Mouse (Mus musculus): ENCODE measurements around the gene Tspan5. TPM values are rescaled to one million over a fixed set of nuclear protein-coding genes. Genes with fewer than 3 reads are reported as not detected.

Gene Tspan5
- total and polyA plus RNA-seq, 2 experiments = 0.48 to 0.65 TPM

DNA sequence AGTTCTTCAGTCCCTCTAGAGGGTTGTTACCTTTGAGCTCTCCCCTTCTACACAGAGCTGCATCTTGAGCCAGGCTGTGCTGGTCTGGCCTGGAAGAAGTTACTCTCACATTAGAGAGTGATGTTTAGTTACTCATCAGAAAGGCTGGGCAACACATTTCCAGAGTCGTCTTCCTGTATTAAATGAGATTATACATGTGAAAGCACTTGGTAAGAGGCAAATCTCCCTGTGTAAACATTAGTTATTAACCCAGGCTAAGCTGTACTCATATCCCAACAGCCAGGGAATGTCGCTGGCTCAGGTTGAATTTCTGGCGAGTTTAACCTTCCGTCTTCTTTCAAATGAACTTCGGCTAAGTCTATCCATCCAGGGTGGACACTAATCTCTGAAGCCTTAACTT is 9.3 kb downstream of the Tspan5 start:
- H3K4me3 ChIP-seq (ENCODE audit: insufficient read depth, low read depth, low read length) = no peak overlapping the region
- no peak for TF ChIP-seq POLR2A (IDR thresholded peaks at IDR 0.05; ENCODE audit: extremely low read depth, insufficient read depth, low read length)
- TF ChIP-seq CTCF (IDR thresholded peaks at IDR 0.05; ENCODE audit: low read depth, low read length) = no peak
- no peak overlapping the region for H3K9ac ChIP-seq (ENCODE audit: low read depth, low read length)
- no peak for DNase-seq (ENCODE audit: extremely low read depth, low read depth, low spot score)
- no peaks in the 10 kb centered on the region for H3K79me2 ChIP-seq (ENCODE audit: control insufficient read depth, insufficient read depth, low read length)
- WGBS = 75% methylated on average over 5 of the region's 5 CpGs
- no peak overlapping the region for H3K27ac ChIP-seq (replicated peaks; ENCODE audit: insufficient read depth, low read depth, low read length)
- H3K36me3 ChIP-seq (ENCODE audit: control insufficient read depth, insufficient read depth, low read length) = no peaks in the 10 kb centered on the region
- H3K27me3 ChIP-seq (ENCODE audit: control insufficient read depth, insufficient read depth, low read length) = peaks cover 2% of the 10 kb centered on the region; the same call in 1 of the 2 replicates
- no peaks in the 10 kb centered on the region for H3K4me1 ChIP-seq (ENCODE audit: control insufficient read depth, insufficient read depth, low read length)

DNA sequence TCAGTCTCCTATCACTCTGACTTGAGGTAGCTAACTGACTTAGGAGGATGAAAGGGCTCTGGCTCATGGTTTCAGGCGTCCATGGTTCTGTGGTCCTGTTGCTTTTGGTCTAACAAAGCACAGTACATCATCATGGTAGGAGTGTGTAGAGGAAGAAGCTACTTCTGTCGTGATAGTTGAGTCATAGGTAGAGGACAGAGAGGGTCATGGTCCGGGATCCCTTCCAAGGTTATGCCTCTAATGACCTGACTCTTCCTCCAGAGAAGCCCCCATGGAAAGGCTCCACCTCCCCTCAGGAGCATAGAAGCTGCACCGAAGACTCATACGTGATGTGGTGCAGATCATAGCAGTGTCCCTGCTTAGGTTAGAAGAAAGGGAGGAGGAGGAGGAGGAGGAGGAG is 10.1 kb downstream of the Tspan5 start:
- H3K79me2 ChIP-seq (ENCODE audit: control insufficient read depth, insufficient read depth, low read length) = no peaks in the 10 kb centered on the region
- H3K27me3 ChIP-seq (ENCODE audit: control insufficient read depth, insufficient read depth, low read length) = peaks cover 2% of the 10 kb centered on the region; the same call in 1 of the 2 replicates

DNA sequence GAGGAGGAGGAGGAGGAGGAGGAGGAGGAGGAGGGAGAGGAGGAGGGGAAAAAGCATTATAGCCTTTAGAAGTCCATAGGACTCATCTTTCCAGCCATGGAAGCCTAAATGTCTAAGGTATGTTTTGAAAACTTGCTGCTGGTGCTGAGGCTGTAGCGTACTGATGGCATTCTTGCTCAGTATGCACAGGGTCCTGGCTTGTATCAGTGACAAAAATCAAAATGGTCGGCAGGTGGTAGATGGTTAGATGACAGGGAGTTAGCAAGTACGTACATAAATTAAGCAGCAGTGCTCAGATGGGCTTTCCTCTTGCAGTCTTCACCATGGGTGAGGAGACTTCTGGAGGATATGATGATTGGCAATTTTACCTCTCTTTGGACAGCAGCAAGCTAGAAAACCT is 10.8 kb downstream of the Tspan5 start:
- Histone ChIP-seq H3K4me3 (ENCODE audit: insufficient read depth, low read depth, low read length) (no peak overlapping the region), H3K4me1 (ENCODE audit: control insufficient read depth, insufficient read depth, low read length) (no peaks in the 10 kb centered on the region), H3K79me2 (ENCODE audit: control insufficient read depth, insufficient read depth, low read length) (no peaks in the 10 kb centered on the region), H3K27me3 (ENCODE audit: control insufficient read depth, insufficient read depth, low read length) (peaks cover 2% of the 10 kb centered on the region; the same call in 1 of the 2 replicates), H3K9ac (ENCODE audit: low read depth, low read length) (no peak overlapping the region), H3K27ac (replicated peaks; ENCODE audit: insufficient read depth, low read depth, low read length) (no peak overlapping the region), H3K36me3 (ENCODE audit: control insufficient read depth, insufficient read depth, low read length) (no peaks in the 10 kb centered on the region)
- 70% methylated on average over 3 of the region's 3 CpGs for WGBS
- no peak for DNase-seq (ENCODE audit: extremely low read depth, low read depth, low spot score)
- TF ChIP-seq CTCF (IDR thresholded peaks at IDR 0.05; ENCODE audit: low read depth, low read length) (no peak), POLR2A (IDR thresholded peaks at IDR 0.05; ENCODE audit: extremely low read depth, insufficient read depth, low read length) (no peak)

More for the DNA sequence above, 10.1 kb downstream of the Tspan5 start:
- TF ChIP-seq POLR2A (IDR thresholded peaks at IDR 0.05; ENCODE audit: extremely low read depth, insufficient read depth, low read length) = no peak
- TF ChIP-seq CTCF (IDR thresholded peaks at IDR 0.05; ENCODE audit: low read depth, low read length) = no peak
- WGBS = 65% methylated on average over 5 of the region's 5 CpGs
- Histone ChIP-seq H3K36me3 (ENCODE audit: control insufficient read depth, insufficient read depth, low read length) (no peaks in the 10 kb centered on the region), H3K4me1 (ENCODE audit: control insufficient read depth, insufficient read depth, low read length) (no peaks in the 10 kb centered on the region), H3K9ac (ENCODE audit: low read depth, low read length) (no peak overlapping the region), H3K4me3 (ENCODE audit: insufficient read depth, low read depth, low read length) (no peak overlapping the region), H3K27ac (replicated peaks; ENCODE audit: insufficient read depth, low read depth, low read length) (no peak overlapping the region)
- DNase-seq (ENCODE audit: extremely low read depth, low read depth, low spot score) = no peak

DNA sequence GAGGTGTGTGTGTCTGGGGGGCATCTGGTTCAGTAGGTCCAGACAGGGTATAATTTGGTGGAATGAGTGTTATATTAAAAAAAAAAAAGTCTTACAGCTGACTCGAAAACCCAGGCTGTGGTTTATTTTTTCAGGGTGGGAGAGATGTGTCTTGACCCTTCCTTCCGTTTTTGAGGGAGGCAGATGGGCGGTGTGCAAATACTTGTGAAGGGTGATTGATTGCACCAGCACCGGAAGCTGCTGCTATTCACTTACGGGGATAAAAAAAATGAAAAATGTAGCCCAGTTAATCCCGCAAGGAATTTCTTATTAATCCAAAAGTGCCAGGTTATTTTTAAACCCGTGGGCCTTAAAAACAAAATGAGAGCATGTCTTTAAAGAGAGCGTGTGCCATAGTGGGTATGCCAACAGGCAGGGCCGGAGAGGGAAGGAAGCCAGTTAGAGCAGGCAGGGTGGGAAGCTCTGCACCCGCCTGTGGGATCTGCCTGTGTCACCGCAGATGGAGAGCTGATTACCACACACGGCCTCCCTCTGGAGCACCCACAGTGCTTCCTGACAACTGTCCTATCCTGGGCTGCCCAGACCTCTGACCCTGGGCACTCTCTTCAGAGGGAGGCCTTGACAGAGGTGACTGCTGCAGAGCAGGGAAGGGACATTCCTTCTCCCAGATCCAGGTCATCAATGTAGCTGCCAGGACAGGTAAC is 11.3 kb downstream of the Tspan5 start:
- Histone ChIP-seq H3K36me3 (ENCODE audit: control insufficient read depth, insufficient read depth, low read length) (no peaks in the 10 kb centered on the region), H3K4me3 (ENCODE audit: insufficient read depth, low read depth, low read length) (no peak overlapping the region), H3K9ac (ENCODE audit: low read depth, low read length) (no peak overlapping the region), H3K79me2 (ENCODE audit: control insufficient read depth, insufficient read depth, low read length) (no peaks in the 10 kb centered on the region), H3K27me3 (ENCODE audit: control insufficient read depth, insufficient read depth, low read length) (peaks cover 2% of the 10 kb centered on the region; the same call in 1 of the 2 replicates), H3K4me1 (ENCODE audit: control insufficient read depth, insufficient read depth, low read length) (no peaks in the 10 kb centered on the region), H3K27ac (replicated peaks; ENCODE audit: insufficient read depth, low read depth, low read length) (no peak overlapping the region)
- no peak for TF ChIP-seq CTCF (IDR thresholded peaks at IDR 0.05; ENCODE audit: low read depth, low read length)
- no peak for TF ChIP-seq POLR2A (IDR thresholded peaks at IDR 0.05; ENCODE audit: extremely low read depth, insufficient read depth, low read length)
- 40% methylated on average over 12 of the region's 12 CpGs for WGBS
- DNase-seq (ENCODE audit: extremely low read depth, low read depth, low spot score) = no peak

DNA sequence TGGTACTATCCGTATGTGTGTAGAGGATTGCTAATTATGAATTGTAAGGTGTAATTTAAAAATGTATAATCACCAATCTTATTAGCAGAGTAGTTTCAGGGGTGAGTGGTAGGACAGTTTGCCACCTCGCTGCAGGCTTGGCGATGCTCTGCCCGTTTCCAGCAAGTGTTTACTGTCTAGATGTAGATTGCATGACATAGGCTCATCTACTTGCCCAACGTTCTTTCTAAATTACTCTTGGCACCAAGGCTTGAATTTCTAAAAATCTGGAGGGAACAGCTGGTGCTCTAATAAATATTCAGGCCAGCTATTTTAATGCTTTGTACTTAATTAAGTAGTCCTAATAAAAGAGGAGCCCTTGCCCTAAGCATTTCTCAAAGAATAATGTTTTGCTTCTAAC is 12.3 kb downstream of the Tspan5 start:
- Histone ChIP-seq H3K4me1 (ENCODE audit: control insufficient read depth, insufficient read depth, low read length) (no peaks in the 10 kb centered on the region), H3K4me3 (ENCODE audit: insufficient read depth, low read depth, low read length) (no peak overlapping the region), H3K79me2 (ENCODE audit: control insufficient read depth, insufficient read depth, low read length) (no peaks in the 10 kb centered on the region), H3K27ac (replicated peaks; ENCODE audit: insufficient read depth, low read depth, low read length) (no peak overlapping the region), H3K27me3 (ENCODE audit: control insufficient read depth, insufficient read depth, low read length) (peaks cover 2% of the 10 kb centered on the region; the same call in 1 of the 2 replicates), H3K36me3 (ENCODE audit: control insufficient read depth, insufficient read depth, low read length) (no peaks in the 10 kb centered on the region), H3K9ac (ENCODE audit: low read depth, low read length) (no peak overlapping the region)
- 91% methylated on average over 5 of the region's 5 CpGs for WGBS
- TF ChIP-seq POLR2A (IDR thresholded peaks at IDR 0.05; ENCODE audit: extremely low read depth, insufficient read depth, low read length) (no peak), CTCF (IDR thresholded peaks at IDR 0.05; ENCODE audit: low read depth, low read length) (no peak)
- no peak for DNase-seq (ENCODE audit: extremely low read depth, low read depth, low spot score)

DNA sequence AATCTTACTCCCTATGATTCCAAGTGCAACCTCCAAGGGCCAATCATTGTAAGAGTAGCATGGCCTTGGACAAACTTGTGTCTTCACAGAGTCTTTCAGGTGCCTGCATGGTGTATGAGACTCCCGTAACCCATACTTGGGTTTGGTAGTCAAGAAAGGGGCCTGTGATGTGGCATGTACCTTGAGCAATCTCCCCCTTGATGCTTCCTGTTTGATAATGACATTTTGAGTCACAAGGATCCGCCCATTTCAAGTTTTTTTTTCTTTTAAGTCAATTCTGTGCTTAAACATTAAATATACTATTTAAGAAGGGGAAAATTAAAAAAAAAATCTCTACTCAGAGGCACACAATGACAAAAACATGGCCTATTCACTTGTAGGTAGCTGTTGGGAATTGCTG is 15.3 kb downstream of the Tspan5 start:
- H3K36me3 ChIP-seq (ENCODE audit: control insufficient read depth, insufficient read depth, low read length) = no peaks in the 10 kb centered on the region
- 93% methylated on average over 2 of the region's 2 CpGs for WGBS
- no peak overlapping the region for H3K9ac ChIP-seq (ENCODE audit: low read depth, low read length)
- no peak for DNase-seq (ENCODE audit: extremely low read depth, low read depth, low spot score)
- H3K27me3 ChIP-seq (ENCODE audit: control insufficient read depth, insufficient read depth, low read length) = peaks cover 2% of the 10 kb centered on the region; the same call in 1 of the 2 replicates
- TF ChIP-seq CTCF (IDR thresholded peaks at IDR 0.05; ENCODE audit: low read depth, low read length) (no peak), POLR2A (IDR thresholded peaks at IDR 0.05; ENCODE audit: extremely low read depth, insufficient read depth, low read length) (no peak)
- no peaks in the 10 kb centered on the region for H3K4me1 ChIP-seq (ENCODE audit: control insufficient read depth, insufficient read depth, low read length)
- H3K4me3 ChIP-seq (ENCODE audit: insufficient read depth, low read depth, low read length) = no peak overlapping the region
- no peak overlapping the region for H3K27ac ChIP-seq (replicated peaks; ENCODE audit: insufficient read depth, low read depth, low read length)
- no peaks in the 10 kb centered on the region for H3K79me2 ChIP-seq (ENCODE audit: control insufficient read depth, insufficient read depth, low read length)

Data from liver, adult 2 months (tissue).